Mouse (Mus musculus): ENCODE measurements around the gene Cacna2d3.

- TF ChIP-seq GATA1 (IDR thresholded peaks at IDR 0.05; ENCODE audit: borderline replicate concordance, low read length) = no peak
- TF ChIP-seq FLI1 (IDR thresholded peaks at IDR 0.05; ENCODE audit: low read length) = no peak
Observed at GRCm38 (mm10) chr14:29589628-29590027, 132.0 kb downstream of the Cacna2d3 start.

Measured in megakaryocyte, embryonic 14.5 days (primary cell).